Mouse (Mus musculus): ENCODE data around the gene Rab1a.

- TF ChIP-seq CTCF (IDR thresholded peaks at IDR 0.05; ENCODE audit: control insufficient read depth, insufficient read depth, insufficient read length): no peak
- no peak for TF ChIP-seq FOSL1 (IDR thresholded peaks at IDR 0.05; ENCODE audit: insufficient read depth, low read length, poor library complexity, severe bottlenecking)
- no peak for TF ChIP-seq MYOG (IDR thresholded peaks at IDR 0.05; ENCODE audit: control insufficient read depth, extremely low read depth, insufficient read length)
Measured at GRCm38 (mm10) chr11:20262628-20263380, 61.6 kb downstream of the Rab1a start.
